Mouse (Mus musculus) yolk sac, embryonic 10.5 days (tissue): ENCODE data around the gene Furin.

ENCODE experiments used
- DNase-seq: peaks from one replicate; pipeline ENCODE4 v3.0.0-alpha.2; 2017; ENCODE audit warnings: low spot score

Furin gene

GRCm38 (mm10) chr7:80405188-80405695, at the start of gene Furin:
Furin (minus strand) TSS chr7:80405436.
- DNase-seq, result no peak

- DNase-seq, result no peak
These were observed 49.5 kb upstream of the Furin start for GRCm38 (mm10) chr7:80454786-80455185.

GRCm38 (mm10) chr7:80453997-80454396, 48.8 kb upstream of the Furin start:
- no peak for DNase-seq

- DNase-seq, result no peak
These were observed 47.9 kb upstream of the Furin start for GRCm38 (mm10) chr7:80453121-80453520.

- DNase-seq, result no peak
These were observed 47.0 kb upstream of the Furin start for GRCm38 (mm10) chr7:80452241-80452640.

GRCm38 (mm10) chr7:80451550-80452232, 46.5 kb upstream of the Furin start:
- peak; percentile 76 for DNase-seq

GRCm38 (mm10) chr7:80450354-80450753, 45.1 kb upstream of the Furin start:
- no peak for DNase-seq

GRCm38 (mm10) chr7:80449620-80450091, 44.4 kb upstream of the Furin start:
- no peak for DNase-seq

GRCm38 (mm10) chr7:80447336-80447735, 42.1 kb upstream of the Furin start:
- no peak for DNase-seq

GRCm38 (mm10) chr7:80446221-80446878, 41.1 kb upstream of the Furin start:
- DNase-seq, result peak; percentile 22

GRCm38 (mm10) chr7:80445492-80445891, 40.3 kb upstream of the Furin start:
- DNase-seq, result peak; percentile 86

GRCm38 (mm10) chr7:80444401-80445249, 39.4 kb upstream of the Furin start:
- DNase-seq, result peak; percentile 36

- no peak for DNase-seq
These were observed 37.9 kb upstream of the Furin start for GRCm38 (mm10) chr7:80443124-80443523.

GRCm38 (mm10) chr7:80441986-80442904, 37.0 kb upstream of the Furin start:
- DNase-seq, result peak; percentile 30

GRCm38 (mm10) chr7:80440685-80441084, 35.4 kb upstream of the Furin start:
- no peak for DNase-seq

GRCm38 (mm10) chr7:80439789-80440488, 34.7 kb upstream of the Furin start:
- no peak for DNase-seq

- no peak for DNase-seq
These were observed 34.0 kb upstream of the Furin start for GRCm38 (mm10) chr7:80439032-80439760.

GRCm38 (mm10) chr7:80436571-80436970, 31.3 kb upstream of the Furin start:
- no peak for DNase-seq

- DNase-seq, result peak; percentile 51
These were observed 30.4 kb upstream of the Furin start for GRCm38 (mm10) chr7:80435594-80435993.

GRCm38 (mm10) chr7:80429661-80430060, 24.4 kb upstream of the Furin start:
- no peak for DNase-seq
